ENCODE assay signal across 21 mouse cellular contexts in genomic region chr8:93360113-93360512, GRCm38 (mm10). TPM values are rescaled to one million over a fixed set of nuclear protein-coding genes. Genes with fewer than 3 reads are reported as not detected.
DNase-seq lines count a peak whose midpoint lies in the region; ATAC-seq and TF ChIP-seq lines count a peak whose summit lies in the region.
"Had no signal": no experiment of that assay in that cellular context is flagged by ENCODE, and none has a peak within 500 bp of the region (broad histone marks: within the 10 kb centered on the region; RNA-seq: fewer than 3 reads in every experiment).

No protein-coding gene starts in this region.

- H3K36me3 ChIP-seq in kidney, postnatal 0 days (ENCODE audit: insufficient read depth, low read length): no peaks in the 10 kb centered on the region
- no peaks in the 10 kb centered on the region for H3K36me3 ChIP-seq in kidney, adult 2 months (ENCODE audit: control insufficient read depth, insufficient read depth, low read length)
- H3K36me3 ChIP-seq: embryonic facial prominence, embryonic 12.5 days; heart, embryonic 12.5 days; hindbrain, embryonic 12.5 days; liver, embryonic 15.5 days; midbrain, embryonic 12.5 days had no signal

- no peak for TF ChIP-seq POLR2A in kidney, adult 2 months (IDR thresholded peaks at IDR 0.05; ENCODE audit: low read depth, low read length)
- TF ChIP-seq POLR2A in cerebellum, adult 2 months (IDR thresholded peaks at IDR 0.05; ENCODE audit: borderline replicate concordance, insufficient read depth, low read length): no peak

- no peak overlapping the region for H3K4me3 ChIP-seq in kidney, postnatal 0 days (replicated peaks; ENCODE audit: low read depth, low read length)
- no peak overlapping the region for H3K4me3 ChIP-seq in kidney, adult 2 months (ENCODE audit: insufficient read depth, low read depth, low read length)
- H3K4me3 ChIP-seq in cerebellum, adult 2 months (replicated peaks; ENCODE audit: insufficient read depth, low read depth, low read length): no peak overlapping the region
- H3K4me3 ChIP-seq: embryonic facial prominence, embryonic 12.5 days; heart, embryonic 12.5 days; hindbrain, embryonic 12.5 days; liver, embryonic 15.5 days; midbrain, embryonic 12.5 days had no signal

- no peaks in the 10 kb centered on the region for H3K27me3 ChIP-seq in kidney, postnatal 0 days (ENCODE audit: insufficient read depth, low read length)
- no peaks in the 10 kb centered on the region for H3K27me3 ChIP-seq in kidney, adult 2 months (replicated peaks; ENCODE audit: control insufficient read depth, insufficient read depth, low read length)
- no peaks in the 10 kb centered on the region for H3K27me3 ChIP-seq in cerebellum, adult 2 months (ENCODE audit: control insufficient read depth, insufficient read depth, low read length)
- H3K27me3 ChIP-seq: embryonic facial prominence, embryonic 12.5 days; heart, embryonic 12.5 days; hindbrain, embryonic 12.5 days; liver, embryonic 15.5 days; midbrain, embryonic 12.5 days; Patski had no signal

- ATAC-seq in kidney, postnatal 0 days (replicated peaks; ENCODE audit: low FRiP score, low read depth): no peak
- ATAC-seq in CD4-positive, CD25-positive, alpha-beta regulatory T cell, adult 4 months: no peak
- ATAC-seq: Patski had no signal

- H3K9me3 ChIP-seq in kidney, postnatal 0 days (replicated peaks; ENCODE audit: low read length): no peaks in the 10 kb centered on the region
- H3K9me3 ChIP-seq: embryonic facial prominence, embryonic 12.5 days; heart, embryonic 12.5 days; hindbrain, embryonic 12.5 days; liver, embryonic 15.5 days; midbrain, embryonic 12.5 days had no signal

- DNase-seq in kidney, postnatal 0 days (ENCODE audit: low spot score): peak; percentile 19
- DNase-seq in kidney, adult 2 months: no peak
- DNase-seq in R1 (ENCODE audit: low read depth, low spot score): peak; percentile 15
- DNase-seq in embryo, embryonic 11.5 days (ENCODE audit: low read depth, low spot score): peak; percentile 5
- peak; percentile 30 for DNase-seq in mesoderm, embryonic 11.5 days (ENCODE audit: low read depth, low spot score)
- DNase-seq in cerebellum, adult 2 months: no peak
- DNase-seq: cerebellum, adult 8-10 months; gastrocnemius, postnatal 25 days; kidney, adult 18-20 months; layer of hippocampus, postnatal 36 days; left cerebral cortex, postnatal 4 days; lung, postnatal 14 days; right cerebral cortex, postnatal 25 days; thymus, adult 2 months had no signal

- H3K9ac ChIP-seq in kidney, postnatal 0 days (ENCODE audit: low read depth, low read length): no peak overlapping the region
- H3K9ac ChIP-seq: embryonic facial prominence, embryonic 12.5 days; heart, embryonic 12.5 days; hindbrain, embryonic 12.5 days; liver, embryonic 15.5 days; midbrain, embryonic 12.5 days had no signal

- H3K27ac ChIP-seq in kidney, postnatal 0 days: no peak overlapping the region
- no peak overlapping the region for H3K27ac ChIP-seq in kidney, adult 2 months (ENCODE audit: insufficient read depth, low read depth, low read length)
- H3K27ac ChIP-seq in cerebellum, adult 2 months (ENCODE audit: insufficient read depth, low read length): no peak overlapping the region
- H3K27ac ChIP-seq: embryonic facial prominence, embryonic 12.5 days; hindbrain, embryonic 12.5 days; liver, embryonic 15.5 days; midbrain, embryonic 12.5 days had no signal

- no peak overlapping the region for H3K4me2 ChIP-seq in kidney, postnatal 0 days (ENCODE audit: low read length)
- H3K4me2 ChIP-seq: embryonic facial prominence, embryonic 12.5 days; heart, embryonic 12.5 days; hindbrain, embryonic 12.5 days; liver, embryonic 15.5 days; midbrain, embryonic 12.5 days had no signal

- H3K4me1 ChIP-seq in kidney, postnatal 0 days (replicated peaks; ENCODE audit: insufficient read depth, low read length): no peaks in the 10 kb centered on the region
- H3K4me1 ChIP-seq in kidney, adult 2 months (ENCODE audit: control insufficient read depth, insufficient read depth, low read length): no peaks in the 10 kb centered on the region
- no peaks in the 10 kb centered on the region for H3K4me1 ChIP-seq in cerebellum, adult 2 months (ENCODE audit: control insufficient read depth, insufficient read depth, low read length)
- H3K4me1 ChIP-seq: embryonic facial prominence, embryonic 12.5 days; heart, embryonic 12.5 days; hindbrain, embryonic 12.5 days; liver, embryonic 15.5 days; midbrain, embryonic 12.5 days had no signal

- no peak for TF ChIP-seq CTCF in kidney, postnatal 0 days (IDR thresholded peaks at IDR 0.05; ENCODE audit: low read depth)
- TF ChIP-seq CTCF in kidney, adult 2 months (conservative IDR thresholded peaks at IDR 0.05; ENCODE audit: insufficient read depth, insufficient read length, low read depth, low read length): no peak
- no peak for TF ChIP-seq CTCF in cerebellum, adult 2 months (IDR thresholded peaks at IDR 0.05; ENCODE audit: borderline replicate concordance, insufficient read depth, low read depth, low read length)

RNA-seq across cellular contexts. Expression of gene Ces1h, which starts 19.4 kb away (rescaled TPM):
- not detected in 2 replicates for polyA plus RNA-seq in kidney, postnatal 0 days (2015; fragmentation: Nextera tagmentation; extraction: Ambion mirVana)
- polyA plus RNA-seq in kidney, adult 2 months (2012; rRNA removed): 0.03 TPM in 1 of 2 replicates, not detected in the other
- not detected for polyA plus RNA-seq in CD4-positive, CD25-positive, alpha-beta regulatory T cell, adult 4 months (2017; shearing (Covaris generic))
- polyA plus RNA-seq in cerebellum, adult 2 months (2012; rRNA removed): not detected in 2 replicates
- polyA plus RNA-seq: embryonic facial prominence, embryonic 12.5 days; heart, embryonic 12.5 days; hindbrain, embryonic 12.5 days; liver, embryonic 15.5 days; midbrain, embryonic 12.5 days; Patski had no signal

RNA-seq across cellular contexts. Expression of gene Ces1g, which starts 23.0 kb away (rescaled TPM):
- polyA plus RNA-seq in kidney, postnatal 0 days (2015; fragmentation: Nextera tagmentation; extraction: Ambion mirVana): 0.08 and 0.13 TPM in 2 replicates
- polyA plus RNA-seq in kidney, adult 2 months (2012; rRNA removed): 2.2 and 2.4 TPM in 2 replicates
- polyA plus RNA-seq in CD4-positive, CD25-positive, alpha-beta regulatory T cell, adult 4 months (2017; shearing (Covaris generic)): not detected
- polyA plus RNA-seq in cerebellum, adult 2 months (2012; rRNA removed): not detected in 2 replicates
- polyA plus RNA-seq: embryonic facial prominence, embryonic 12.5 days; heart, embryonic 12.5 days; hindbrain, embryonic 12.5 days; midbrain, embryonic 12.5 days had no signal

Comparison
In these comparisons a context has a peak if more than half of its experiments do, and no peak if none do; other contexts are left out.
1. DNase-seq: peak in kidney, postnatal 0 days (single experiment), R1 (single experiment), embryo, embryonic 11.5 days (single experiment) and mesoderm, embryonic 11.5 days (single experiment); none in kidney, adult 2 months (single experiment) and cerebellum, adult 2 months (0 of 2).